Mouse (Mus musculus) Muller cell, postnatal 12 days (primary cell): ENCODE results near the gene 0610030E20Rik.

Experiments
- DNase-seq: peaks from one replicate; pipeline ENCODE4 v3.0.0-alpha.2; 2015; ENCODE audit errors: inconsistent ontology term

0610030E20Rik gene

GRCm38 (mm10) chr6:72369557-72369956, 22.4 kb downstream of the 0610030E20Rik start:
- no peak for DNase-seq

GRCm38 (mm10) chr6:72370091-72370490, 23.0 kb downstream of the 0610030E20Rik start:
- no peak for DNase-seq

- peak; percentile 99 for DNase-seq
Observed at GRCm38 (mm10) chr6:72371147-72371546, 24.0 kb downstream of the 0610030E20Rik start.

- peak; percentile 96 for DNase-seq
Observed at GRCm38 (mm10) chr6:72371571-72371970, 24.5 kb downstream of the 0610030E20Rik start.

- no peak for DNase-seq
Observed at GRCm38 (mm10) chr6:72373184-72373583, 26.1 kb downstream of the 0610030E20Rik start.

GRCm38 (mm10) chr6:72374206-72374605, 27.1 kb downstream of the 0610030E20Rik start:
- DNase-seq: peak; percentile 16

GRCm38 (mm10) chr6:72374820-72375563, 27.9 kb downstream of the 0610030E20Rik start:
- DNase-seq: no peak

- DNase-seq: no peak
Observed at GRCm38 (mm10) chr6:72378510-72379234, 31.6 kb downstream of the 0610030E20Rik start.

GRCm38 (mm10) chr6:72379377-72380130, 32.4 kb downstream of the 0610030E20Rik start:
- DNase-seq: peak; percentile 44

GRCm38 (mm10) chr6:72380131-72380770, 33.1 kb downstream of the 0610030E20Rik start, which contains the start of gene Vamp5:
Vamp5 (minus strand) TSS chr6:72380468.
- peak; percentile 94 for DNase-seq

GRCm38 (mm10) chr6:72382494-72382893, 35.4 kb downstream of the 0610030E20Rik start:
- no peak for DNase-seq

GRCm38 (mm10) chr6:72383142-72383820, 36.2 kb downstream of the 0610030E20Rik start:
- peak; percentile 38 for DNase-seq

GRCm38 (mm10) chr6:72383952-72384351, 36.8 kb downstream of the 0610030E20Rik start:
- no peak for DNase-seq

- no peak for DNase-seq
Observed at GRCm38 (mm10) chr6:72385258-72385657, 38.1 kb downstream of the 0610030E20Rik start.

- DNase-seq: no peak
Observed at GRCm38 (mm10) chr6:72386561-72386960, 39.4 kb downstream of the 0610030E20Rik start.

GRCm38 (mm10) chr6:72387816-72388215, 40.7 kb downstream of the 0610030E20Rik start:
- peak; percentile 66 for DNase-seq

- no peak for DNase-seq
Observed at GRCm38 (mm10) chr6:72388266-72388665, 41.1 kb downstream of the 0610030E20Rik start.

GRCm38 (mm10) chr6:72388791-72389329, 41.7 kb downstream of the 0610030E20Rik start:
- DNase-seq: no peak

GRCm38 (mm10) chr6:72389471-72389940, 42.4 kb downstream of the 0610030E20Rik start:
- no peak for DNase-seq

GRCm38 (mm10) chr6:72389941-72390771, 43.0 kb downstream of the 0610030E20Rik start, which contains the start of gene Vamp8:
Vamp8 (minus strand) TSS chr6:72390703.
- DNase-seq: peak; percentile 93
